Mouse (Mus musculus) CH12.LX (cell line): Measurements from ENCODE around the gene 1700056E22Rik.

ENCODE experiments used
- CTCF ChIP-seq, 2 experiments: IDR thresholded peaks in 1 of 2; conservative IDR thresholded peaks in 1 of 2; 2 replicates each; pipeline ENCODE4 v1.5.1; 2011 to 2012; ENCODE audit warnings: low read depth in 2 of 2, low read length in 2 of 2, improper control_type of control experiment in 1 of 2, inconsistent platforms in 1 of 2, mild to moderate bottlenecking in 1 of 2, moderate library complexity in 1 of 2
- E2F4 ChIP-seq: IDR thresholded peaks from 2 replicates; pipeline ENCODE4 v1.6.1; 2011; ENCODE audit warnings: low read depth, low read length, improper control_type of control experiment; ENCODE audit not compliant: insufficient replicate concordance
- EP300 ChIP-seq: IDR thresholded peaks from 2 replicates; pipeline ENCODE4 v1.6.1; 2011; ENCODE audit warnings: low read length, improper control_type of control experiment
- SIN3A ChIP-seq: IDR thresholded peaks from 2 replicates; pipeline ENCODE4 v1.6.1; 2012; ENCODE audit warnings: low read length, improper control_type of control experiment, inconsistent platforms
- ZC3H11A ChIP-seq: IDR thresholded peaks from 2 replicates; pipeline ENCODE4 v1.6.1; 2012; ENCODE audit warnings: low read depth, mild to moderate bottlenecking, inconsistent platforms, low read length, improper control_type of control experiment
- ZMIZ1 ChIP-seq: IDR thresholded peaks from 2 replicates; pipeline ENCODE4 v1.6.1; 2012; ENCODE audit warnings: low read depth, mild to moderate bottlenecking, inconsistent platforms, low read length, improper control_type of control experiment

DNA sequence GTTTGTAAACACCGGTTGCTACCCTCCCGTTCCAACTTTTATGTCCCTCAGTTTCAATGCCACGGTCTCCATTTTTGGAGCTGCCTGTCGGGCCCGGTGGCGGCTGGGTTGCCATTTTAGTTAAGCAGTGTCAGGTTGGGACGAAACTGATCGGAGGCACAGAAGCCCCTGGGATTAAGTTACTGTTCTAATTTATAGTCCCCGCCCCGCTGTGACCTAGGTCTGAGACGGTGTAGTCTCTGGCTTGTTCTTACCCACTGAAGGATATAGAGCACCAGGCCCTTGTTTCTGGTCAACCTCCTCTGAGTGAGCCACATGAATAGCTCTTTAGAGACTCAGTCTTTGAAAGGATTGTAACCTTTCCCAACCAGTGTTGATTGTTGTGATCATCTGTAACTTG, 6.1 kb upstream of the 1700056E22Rik start:
- no peak for TF ChIP-seq SIN3A
- no peak for TF ChIP-seq E2F4
- no peak for TF ChIP-seq ZC3H11A
- TF ChIP-seq CTCF (conservative IDR thresholded peaks at IDR 0.05 in 1 of 2, IDR thresholded peaks at IDR 0.05 in 1 of 2; ENCODE audit: low read depth in 2 of 2, low read length in 2 of 2), result no peak
- no peak for TF ChIP-seq ZMIZ1
- TF ChIP-seq EP300, result no peak
